Mouse (Mus musculus) T-helper 1 cell (primary cell): ENCODE measurements at regions not wholly inside any gene's neighbourhood (a gene's known extent, or its start where the extent isn't known, plus 50 kb on each side); places are given as distances from the start of the nearest gene placed in this dataset.

Experiments used
- in situ Hi-C: fragments of 300-600 bp; cut with MboI, MseI; formaldehyde crosslinking; loops from one replicate; pipeline ENCODE4 v1.15.1; 2025; ENCODE audit warnings: high pct_unique_total_duplicates

- in situ Hi-C loops: no loop called here
Observed at GRCm38 (mm10) chr12:54398080-54398479, 194.4 kb upstream of the Egln3 start.

GRCm38 (mm10) chr12:54396952-54397351, 193.3 kb upstream of the Egln3 start:
- in situ Hi-C loops: no loop called here

- in situ Hi-C loops: no loop called here
Observed at GRCm38 (mm10) chr12:54396341-54396740, 192.7 kb upstream of the Egln3 start.

GRCm38 (mm10) chr12:54385401-54385800, 181.7 kb upstream of the Egln3 start:
- in situ Hi-C loops: no loop called here

- in situ Hi-C loops: no loop called here
Observed at GRCm38 (mm10) chr12:54384116-54384515, 180.5 kb upstream of the Egln3 start.

- in situ Hi-C loops: no loop called here
Observed at GRCm38 (mm10) chr12:54382965-54383364, 179.3 kb upstream of the Egln3 start.

GRCm38 (mm10) chr12:54382061-54382460, 178.4 kb upstream of the Egln3 start:
- in situ Hi-C loops: no loop called here

GRCm38 (mm10) chr12:54380322-54380721, 176.7 kb upstream of the Egln3 start:
- in situ Hi-C loops: no loop called here

- in situ Hi-C loops: no loop called here
Observed at GRCm38 (mm10) chr12:54378576-54378975, 174.9 kb upstream of the Egln3 start.

- in situ Hi-C loops: no loop called here
Observed at GRCm38 (mm10) chr12:54374060-54374459, 170.4 kb upstream of the Egln3 start.

- in situ Hi-C loops: no loop called here
Observed at GRCm38 (mm10) chr12:54369217-54369616, 165.6 kb upstream of the Egln3 start.

GRCm38 (mm10) chr12:54364381-54365095, 160.9 kb upstream of the Egln3 start:
- in situ Hi-C loops: no loop called here

GRCm38 (mm10) chr12:54361762-54362161, 158.1 kb upstream of the Egln3 start:
- in situ Hi-C loops: no loop called here

GRCm38 (mm10) chr12:54354187-54354586, 150.5 kb upstream of the Egln3 start:
- in situ Hi-C loops: no loop called here

GRCm38 (mm10) chr12:54353694-54354093, 150.0 kb upstream of the Egln3 start:
- in situ Hi-C loops: no loop called here

- in situ Hi-C loops: no loop called here
Observed at GRCm38 (mm10) chr12:54352963-54353606, 149.4 kb upstream of the Egln3 start.

GRCm38 (mm10) chr12:54350293-54350692, 146.6 kb upstream of the Egln3 start:
- in situ Hi-C loops: no loop called here

- in situ Hi-C loops: no loop called here
Observed at GRCm38 (mm10) chr12:54349403-54349802, 145.7 kb upstream of the Egln3 start.

GRCm38 (mm10) chr12:54343493-54343892, 139.8 kb upstream of the Egln3 start:
- in situ Hi-C loops: no loop called here

GRCm38 (mm10) chr12:54335509-54335908, 131.8 kb upstream of the Egln3 start:
- in situ Hi-C loops: no loop called here

- in situ Hi-C loops: no loop called here
Observed at GRCm38 (mm10) chr12:54334491-54335132, 131.0 kb upstream of the Egln3 start.

GRCm38 (mm10) chr12:54333632-54334321, 130.1 kb upstream of the Egln3 start:
- in situ Hi-C loops: no loop called here
